Mouse (Mus musculus) spleen, postnatal 36 days (tissue): Measurements from ENCODE around the gene Spred2.
"Not testable (repeated sequence)": the region's sequence is repeated elsewhere in the genome, so short reads cannot be mapped to it uniquely, and the experiment has no call there.

Experiments
- DNase-seq, 2 experiments: peaks; one replicate each; pipeline ENCODE4 v3.0.0; 2022; ENCODE audit warnings: low spot score in 2 of 2, mixed read lengths in 1 of 2

Gene Spred2

GRCm38 (mm10) chr11:20054617-20055016 is 130.4 kb downstream of the Spred2 start:
- no peak for DNase-seq

- DNase-seq: no peak
These were observed 132.0 kb downstream of the Spred2 start for GRCm38 (mm10) chr11:20056168-20056567.

- no peak for DNase-seq
These were observed 133.3 kb downstream of the Spred2 start for GRCm38 (mm10) chr11:20057429-20057828.

- no peak for DNase-seq
These were observed 135.6 kb downstream of the Spred2 start for GRCm38 (mm10) chr11:20059736-20060135.

- not testable (repeated sequence) for DNase-seq
These were observed 138.6 kb downstream of the Spred2 start for GRCm38 (mm10) chr11:20062801-20063200.

GRCm38 (mm10) chr11:20064086-20064485 is 139.9 kb downstream of the Spred2 start:
- DNase-seq: not testable (repeated sequence)

- no peak for DNase-seq
These were observed 140.8 kb downstream of the Spred2 start for GRCm38 (mm10) chr11:20064926-20065325.

- DNase-seq: no peak
These were observed 141.9 kb downstream of the Spred2 start for GRCm38 (mm10) chr11:20066106-20066505.

- no peak for DNase-seq
These were observed 143.3 kb downstream of the Spred2 start for GRCm38 (mm10) chr11:20067521-20067920.

GRCm38 (mm10) chr11:20068346-20069004 is 144.3 kb downstream of the Spred2 start:
- DNase-seq: no peak

GRCm38 (mm10) chr11:20072174-20072573 is 148.0 kb downstream of the Spred2 start:
- peak in 1 of 2 experiments; percentile 17 for DNase-seq

- DNase-seq: no peak
These were observed 148.7 kb downstream of the Spred2 start for GRCm38 (mm10) chr11:20072826-20073225.
